Mouse (Mus musculus) C2C12 (cell line): Measurements from ENCODE around the gene Cdk7.

Source experiments
- CTCF ChIP-seq: IDR thresholded peaks from one replicate; pipeline ENCODE4 v1.5.1; 2011; ENCODE audit not compliant: control insufficient read depth, insufficient read depth, insufficient read length
- MAX ChIP-seq: IDR thresholded peaks from one replicate; pipeline ENCODE4 v1.6.1; 2011; ENCODE audit warnings: mild to moderate bottlenecking, control low read depth
- USF1 ChIP-seq: IDR thresholded peaks from one replicate; pipeline ENCODE4 v1.6.1; 2011; ENCODE audit warnings: low read depth, mild to moderate bottlenecking, control low read depth, moderate library complexity

GRCm38 (mm10) chr13:100748638-100749037 is 17.9 kb upstream of the Cdk7 start:
- TF ChIP-seq CTCF = no peak
- TF ChIP-seq MAX = no peak
- TF ChIP-seq USF1 = no peak
